Mouse (Mus musculus) stomach, embryonic 14.5 days (tissue): ENCODE measurements around the gene Ppargc1a. TPM values are rescaled to one million over a fixed set of nuclear protein-coding genes. Genes with fewer than 3 reads are reported as not detected.

ENCODE experiments used
- ATAC-seq: fragments of 200-750 bp; cut with Nextera tagmentation; 2 replicates; pipeline ENCODE4 v1.8.0; 2017; ENCODE audit warnings: low read depth, moderate TSS enrichment; ENCODE audit not compliant: insufficient number of reproducible peaks, insufficient read depth, low FRiP score
- H3K27ac ChIP-seq: fragments of 300-500 bp; sonication (generic); 2 replicates; pipeline ENCODE4 v1.5.1; 2014; ENCODE audit warnings: mild to moderate bottlenecking, low read length, moderate library complexity, mixed read lengths
- H3K27me3 ChIP-seq: fragments of 300-500 bp; sonication (generic); 2 replicates; pipeline ENCODE4 v1.6.1; 2014; ENCODE audit warnings: low read length, control low read depth, mixed read lengths; ENCODE audit not compliant: control insufficient read depth, insufficient read depth
- H3K36me3 ChIP-seq: fragments of 300-500 bp; sonication (generic); 2 replicates; pipeline ENCODE4 v1.6.1; 2014; ENCODE audit warnings: mild to moderate bottlenecking, control low read depth, low read length, moderate library complexity, mixed read lengths; ENCODE audit not compliant: control insufficient read depth, insufficient read depth
- H3K4me1 ChIP-seq: fragments of 300-500 bp; sonication (generic); 2 replicates; pipeline ENCODE4 v1.6.1; 2014; ENCODE audit warnings: low read length, control low read depth, mixed read lengths; ENCODE audit not compliant: control insufficient read depth, insufficient read depth
- H3K4me2 ChIP-seq: fragments of 300-500 bp; sonication (generic); replicated peaks from 2 replicates; pipeline ENCODE4 v1.6.1; 2014; ENCODE audit warnings: low read depth, low read length, control low read depth
- H3K4me3 ChIP-seq: fragments of 300-500 bp; sonication (generic); 2 replicates; pipeline ENCODE4 v1.5.1; 2014; ENCODE audit warnings: low read depth, low read length, control low read depth
- H3K9ac ChIP-seq: fragments of 300-500 bp; sonication (generic); replicated peaks from 2 replicates; pipeline ENCODE4 v1.6.1; 2014; ENCODE audit warnings: low read depth, mild to moderate bottlenecking, control low read depth, low read length, moderate library complexity, mixed read lengths
- H3K9me3 ChIP-seq: fragments of 300-500 bp; sonication (generic); 2 replicates; pipeline ENCODE4 v1.6.1; 2016; ENCODE audit warnings: low read depth, low read length, control low read depth; ENCODE audit not compliant: control insufficient read depth
- WGBS: fragments of 180-500 bp; shearing (Covaris S2); extraction: QIAGEN DNeasy Blood & Tissue Kit; methylation state at CpG from one replicate; pipeline ENCODE4 v1.1.7; 2014; 5-methylcytosine and 5-hydroxymethylcytosine counted together
- polyA plus RNA-seq: library from polyadenylated mRNA; unstranded; fragments of >200 nt; fragmentation: Nextera tagmentation; extraction: Ambion mirVana; gene quantifications from 2 replicates; pipeline ENCODE4 v1.2.1, GENCODE M21; 2014

Gene Ppargc1a
- polyA plus RNA-seq: 5.9 and 6.1 TPM in 2 replicates

DNA sequence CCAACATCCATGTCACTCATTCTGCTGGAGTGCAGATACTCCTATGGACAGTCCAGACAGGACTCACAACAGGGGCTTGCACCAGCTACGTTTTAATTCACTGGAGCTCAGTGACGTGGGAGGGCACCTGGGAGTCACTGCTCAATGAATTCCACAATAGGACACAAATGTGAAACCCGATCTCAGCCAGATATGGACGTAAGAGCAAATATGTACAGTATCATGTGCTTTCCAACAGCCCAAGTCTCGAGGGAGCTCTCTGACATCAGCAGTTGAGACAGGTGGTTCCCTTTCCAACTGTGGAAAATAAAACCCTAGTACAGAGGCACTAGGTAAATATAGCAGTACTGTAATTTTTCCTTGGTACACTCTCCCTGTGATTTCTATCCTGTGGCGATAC lies at the start of gene Ppargc1a:
Ppargc1a (minus strand) TSS at position 68 of the 400 bp plus-strand sequence.
- no peak within 1 kb of the TSS for H3K27ac ChIP-seq
- peak; percentile 80 for ATAC-seq

DNA sequence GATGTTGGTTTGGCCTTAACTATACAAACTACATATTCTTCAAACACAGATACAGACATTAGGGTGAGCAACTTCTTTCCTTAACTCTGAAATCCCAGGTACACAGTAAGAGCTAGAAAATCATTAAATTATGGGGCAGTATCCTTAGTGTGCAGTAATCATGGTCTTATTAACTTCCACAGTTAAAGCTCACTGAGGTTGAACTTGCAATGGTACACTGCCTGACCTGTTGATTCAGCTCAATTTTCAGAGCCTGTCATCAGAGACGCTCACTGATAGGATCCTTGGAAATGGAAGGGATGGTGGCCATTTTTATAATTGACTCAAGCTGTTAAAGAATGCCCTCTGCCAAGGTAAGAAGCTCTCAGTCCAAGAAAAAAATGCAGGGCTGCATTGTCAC lies 49.4 kb upstream of the Ppargc1a start:
- no peak overlapping the region for H3K9ac ChIP-seq
- H3K27me3 ChIP-seq: no peaks in the 10 kb centered on the region
- no peak overlapping the region for H3K4me3 ChIP-seq
- no peak for ATAC-seq
- H3K4me2 ChIP-seq: no peak overlapping the region
- no peaks in the 10 kb centered on the region for H3K36me3 ChIP-seq
- no peaks in the 10 kb centered on the region for H3K4me1 ChIP-seq
- WGBS: 88% methylated on average over 1 of the region's 1 CpGs
- no peaks in the 10 kb centered on the region for H3K9me3 ChIP-seq
- H3K27ac ChIP-seq: no peak overlapping the region

More for the DNA sequence above, at the start of gene Ppargc1a:
- 21% methylated on average over 6 of the region's 6 CpGs for WGBS
- Histone ChIP-seq H3K4me3 (no peak within 1 kb of the TSS), H3K36me3 (no peaks in the 10 kb centered on the region), H3K9me3 (no peaks in the 10 kb centered on the region), H3K9ac (no peak within 1 kb of the TSS), H3K4me2 (no peak within 1 kb of the TSS), H3K27me3 (no peaks in the 10 kb centered on the region), H3K4me1 (no peaks in the 10 kb centered on the region)

DNA sequence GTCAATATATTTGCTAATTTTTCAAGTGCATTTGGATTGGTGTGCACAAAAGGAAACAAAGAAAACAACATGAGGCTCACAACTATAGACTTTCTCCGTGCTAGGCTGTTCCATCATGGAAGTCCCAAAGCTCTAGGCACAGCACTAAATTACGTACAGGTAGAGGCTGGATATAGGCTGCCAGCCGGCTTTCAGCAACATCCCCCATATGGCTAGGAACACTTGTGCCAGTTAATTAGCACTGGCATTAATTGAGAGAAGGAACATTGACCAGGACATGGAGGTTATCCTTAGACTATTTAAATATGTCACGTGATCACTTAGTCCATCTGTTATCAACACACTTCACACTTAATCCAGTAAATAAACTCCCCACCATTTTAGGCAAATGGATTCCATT lies 44.5 kb upstream of the Ppargc1a start:
- no peaks in the 10 kb centered on the region for H3K36me3 ChIP-seq
- H3K27me3 ChIP-seq: no peaks in the 10 kb centered on the region
- 90% methylated on average over 4 of the region's 4 CpGs for WGBS
- H3K4me2 ChIP-seq: no peak overlapping the region
- H3K27ac ChIP-seq: no peak overlapping the region
- H3K9me3 ChIP-seq: no peaks in the 10 kb centered on the region
- no peak overlapping the region for H3K4me3 ChIP-seq
- H3K4me1 ChIP-seq: no peaks in the 10 kb centered on the region
- no peak overlapping the region for H3K9ac ChIP-seq
- ATAC-seq: no peak

DNA sequence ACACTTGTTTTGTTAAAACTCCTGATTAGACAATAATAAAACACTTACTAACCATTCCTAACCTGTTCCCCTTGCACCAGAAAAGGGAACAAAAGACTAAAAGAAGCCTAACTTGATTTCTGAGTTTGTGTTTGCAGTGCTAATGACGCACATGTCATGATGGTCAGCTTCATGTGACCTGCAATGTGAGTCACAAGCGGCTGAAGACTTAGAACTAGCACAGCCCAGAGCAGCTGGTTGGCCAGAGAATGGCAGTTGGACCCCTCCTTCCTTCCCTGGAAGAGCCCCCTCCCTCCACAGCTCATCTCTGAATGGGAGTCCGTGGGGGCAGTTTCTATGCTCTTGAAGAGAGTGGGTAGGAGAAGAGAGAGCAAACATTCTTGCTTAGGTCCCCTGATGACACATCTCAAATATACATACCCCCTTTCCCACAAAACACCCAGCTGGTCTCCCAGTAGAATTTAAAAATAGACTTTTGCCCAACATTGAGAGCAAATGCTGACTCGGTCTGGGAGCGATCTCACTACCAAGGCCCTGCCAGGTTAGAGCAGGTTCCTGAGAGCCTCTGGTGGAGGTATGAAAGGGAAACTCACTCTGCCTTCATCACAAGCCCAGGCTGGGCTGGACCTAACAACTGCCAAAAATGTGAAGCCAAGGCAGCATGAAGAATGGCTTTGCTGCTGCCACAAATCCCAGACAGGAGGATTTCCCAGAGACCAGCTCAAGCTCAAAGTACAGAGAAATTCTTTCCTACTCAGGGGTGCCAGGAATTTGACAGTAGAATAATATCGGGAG lies 40.4 kb upstream of the Ppargc1a start:
- no peak overlapping the region for H3K9ac ChIP-seq
- no peaks in the 10 kb centered on the region for H3K36me3 ChIP-seq
- ATAC-seq: no peak
- no peak overlapping the region for H3K4me3 ChIP-seq
- WGBS: 61% methylated on average over 6 of the region's 6 CpGs
- H3K4me1 ChIP-seq: no peaks in the 10 kb centered on the region
- H3K27me3 ChIP-seq: no peaks in the 10 kb centered on the region
- no peak overlapping the region for H3K4me2 ChIP-seq
- H3K9me3 ChIP-seq: no peaks in the 10 kb centered on the region
- no peak overlapping the region for H3K27ac ChIP-seq

DNA sequence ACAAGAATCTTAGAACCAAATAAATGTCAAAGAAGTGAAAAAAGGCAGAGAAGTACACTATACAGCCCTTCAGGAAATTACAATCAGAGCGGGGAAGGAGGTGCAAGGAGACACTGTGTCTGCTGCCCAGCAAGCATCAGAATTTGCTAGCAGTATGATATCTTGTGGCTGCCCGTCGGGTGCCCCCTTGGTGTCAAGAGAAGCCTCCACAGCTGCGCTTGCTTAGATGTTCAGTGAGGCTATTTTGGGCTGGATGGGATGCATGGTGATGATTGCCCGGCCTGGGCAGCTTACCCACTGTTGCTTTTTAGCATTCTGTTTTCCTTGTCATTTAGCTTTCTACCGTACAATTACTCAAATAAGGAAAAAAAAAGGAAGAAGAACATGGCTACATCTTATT lies 32.0 kb upstream of the Ppargc1a start:
- Histone ChIP-seq H3K36me3 (no peaks in the 10 kb centered on the region), H3K4me1 (no peaks in the 10 kb centered on the region), H3K4me2 (no peak overlapping the region), H3K9ac (no peak overlapping the region), H3K27me3 (no peaks in the 10 kb centered on the region), H3K27ac (no peak overlapping the region), H3K9me3 (no peaks in the 10 kb centered on the region), H3K4me3 (no peak overlapping the region)
- WGBS: 69% methylated on average over 6 of the region's 6 CpGs
- no peak for ATAC-seq

DNA sequence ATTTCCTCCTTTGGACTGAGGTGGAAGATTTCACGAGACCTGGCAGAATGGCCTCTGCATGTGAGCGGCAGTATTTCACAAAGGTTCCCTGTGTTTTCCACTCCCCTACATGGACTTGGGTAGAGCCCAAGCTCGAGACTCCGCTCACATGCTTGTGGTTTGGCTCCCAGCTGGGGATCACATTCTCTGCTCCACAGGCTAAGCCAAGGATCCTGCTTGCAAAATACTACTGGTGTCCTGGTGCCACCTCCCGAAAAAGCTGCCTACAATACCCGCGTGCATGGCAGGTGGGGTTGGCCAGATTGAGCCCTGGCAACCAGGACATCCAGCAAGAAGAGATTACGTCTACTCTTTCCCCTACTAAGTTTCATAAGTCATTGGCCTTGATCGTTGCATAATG lies 28.1 kb upstream of the Ppargc1a start:
- H3K4me2 ChIP-seq: no peak overlapping the region
- H3K9me3 ChIP-seq: no peaks in the 10 kb centered on the region
- WGBS: 93% methylated on average over 9 of the region's 9 CpGs
- no peaks in the 10 kb centered on the region for H3K36me3 ChIP-seq
- no peak overlapping the region for H3K4me3 ChIP-seq
- H3K27ac ChIP-seq: no peak overlapping the region
- ATAC-seq: no peak
- peaks cover 6% of the 10 kb centered on the region; the same call in 1 of the 2 replicates for H3K4me1 ChIP-seq
- H3K27me3 ChIP-seq: no peaks in the 10 kb centered on the region
- H3K9ac ChIP-seq: no peak overlapping the region

DNA sequence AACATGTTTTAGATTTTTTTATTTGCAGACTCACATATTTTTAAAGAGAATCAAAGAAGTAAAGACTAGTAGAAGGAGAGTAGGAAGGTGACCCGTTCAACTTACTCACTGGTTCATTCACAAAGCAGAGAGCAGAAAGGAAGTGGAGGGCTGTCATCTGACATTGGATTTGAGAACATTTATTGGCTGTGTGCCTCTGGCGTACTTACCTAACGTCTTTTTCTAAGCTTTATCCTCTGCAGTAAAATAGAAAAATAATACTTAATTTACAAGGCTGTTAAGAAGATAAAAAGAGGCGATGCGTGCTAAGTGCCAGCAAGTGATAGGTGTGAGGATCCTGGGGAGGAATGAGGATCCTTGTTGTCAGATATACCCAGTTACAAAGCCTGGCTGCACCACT lies 24.7 kb upstream of the Ppargc1a start:
- Histone ChIP-seq H3K27me3 (no peaks in the 10 kb centered on the region), H3K9ac (no peak overlapping the region), H3K4me2 (no peak overlapping the region), H3K9me3 (no peaks in the 10 kb centered on the region), H3K27ac (no peak overlapping the region), H3K36me3 (no peaks in the 10 kb centered on the region), H3K4me1 (peaks cover 6% of the 10 kb centered on the region; the same call in 1 of the 2 replicates), H3K4me3 (no peak overlapping the region)
- ATAC-seq: no peak
- WGBS: 40% methylated on average over 5 of the region's 5 CpGs

DNA sequence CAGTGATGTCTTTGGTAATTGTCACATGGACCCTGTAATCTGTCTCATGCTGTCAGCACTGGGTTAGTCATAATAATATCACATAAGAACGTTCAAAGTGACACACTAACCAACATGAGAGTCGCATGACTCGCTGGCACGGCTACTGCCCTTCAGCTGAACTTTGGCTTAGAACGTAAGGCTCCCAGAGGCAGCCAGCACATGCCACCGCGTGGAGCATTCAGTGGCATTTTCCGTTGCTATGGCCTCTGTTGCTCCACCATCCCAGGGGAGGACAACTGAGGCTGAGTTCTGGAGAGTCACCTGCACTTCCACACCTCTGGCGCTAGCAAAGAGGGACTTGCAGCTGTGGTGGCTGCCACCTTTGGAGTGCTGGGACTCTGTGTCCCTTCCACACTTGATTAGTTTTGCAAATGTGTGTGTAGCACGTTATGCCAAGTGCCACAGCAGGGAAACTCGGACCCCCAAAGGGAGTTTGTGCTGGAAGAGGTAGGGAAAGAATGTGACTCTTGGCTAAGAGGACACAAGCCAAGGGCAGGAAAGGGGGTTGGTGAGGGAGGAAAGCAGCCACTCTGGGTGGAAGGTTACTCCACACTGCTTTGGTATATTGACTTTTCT lies 24.1 kb upstream of the Ppargc1a start:
- ATAC-seq: peak; percentile 42; the same call in 1 of the 2 replicates
- H3K4me2 ChIP-seq: no peak overlapping the region
- H3K27ac ChIP-seq: no peak overlapping the region
- 8% methylated on average over 11 of the region's 11 CpGs for WGBS
- H3K9ac ChIP-seq: no peak overlapping the region
- H3K9me3 ChIP-seq: no peaks in the 10 kb centered on the region
- no peaks in the 10 kb centered on the region for H3K36me3 ChIP-seq
- H3K4me1 ChIP-seq: peaks cover 6% of the 10 kb centered on the region; the same call in 1 of the 2 replicates
- no peak overlapping the region for H3K4me3 ChIP-seq
- H3K27me3 ChIP-seq: no peaks in the 10 kb centered on the region
